Mouse (Mus musculus): ENCODE data around the gene Bloc1s5. TPM values are rescaled to one million over a fixed set of nuclear protein-coding genes. Genes with fewer than 3 reads are reported as not detected.

Gene Bloc1s5
- polyA plus RNA-seq, 1 experiment from 2014 or later, result 22.1 TPM

DNA sequence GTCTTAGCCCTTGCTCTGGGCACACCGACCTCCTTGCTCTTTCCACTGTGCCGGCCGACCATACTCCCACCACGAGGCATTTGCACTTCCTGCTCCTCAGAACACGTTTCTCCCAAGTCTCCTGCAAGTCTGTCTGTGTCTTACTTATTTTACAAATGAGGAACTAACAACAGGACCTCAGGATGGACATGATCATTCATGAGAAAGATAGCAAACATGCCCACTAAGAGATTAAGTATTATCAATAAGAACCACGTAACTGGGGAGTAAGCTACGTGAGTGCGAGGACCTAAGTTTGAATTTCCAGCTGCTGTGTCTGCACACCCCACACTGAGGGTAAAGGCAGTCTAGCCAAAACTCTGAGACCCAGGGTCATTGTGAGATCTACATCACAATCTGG lies 21.3 kb downstream of the Bloc1s5 start:
- Histone ChIP-seq H3K27ac (replicated peaks) (no peak overlapping the region), H3K27me3 (replicated peaks; ENCODE audit: low read depth, poor library complexity, severe bottlenecking) (no peaks in the 10 kb centered on the region), H3K36me3 (replicated peaks) (peaks cover 43% of the 10 kb centered on the region), H3K9me3 (no peaks in the 10 kb centered on the region), H3K4me1 (peaks cover 10% of the 10 kb centered on the region; the same call in 1 of the 2 replicates), H3K4me3 (no peak overlapping the region)
- WGBS, result 88% methylated on average over 8 of the region's 8 CpGs
- DNase-seq (ENCODE audit: low spot score), result no peak

GRCm38 (mm10) chr13:38612608-38613007 lies 22.3 kb downstream of the Bloc1s5 start:
- no peak for DNase-seq (ENCODE audit: low spot score)
- peaks cover 10% of the 10 kb centered on the region; the same call in 1 of the 2 replicates for H3K4me1 ChIP-seq
- 88% methylated on average over 9 of the region's 9 CpGs for WGBS
- peaks cover 40% of the 10 kb centered on the region for H3K36me3 ChIP-seq (replicated peaks)
- no peaks in the 10 kb centered on the region for H3K27me3 ChIP-seq (replicated peaks; ENCODE audit: low read depth, poor library complexity, severe bottlenecking)
- no peaks in the 10 kb centered on the region for H3K9me3 ChIP-seq
- H3K4me3 ChIP-seq, result no peak overlapping the region
- no peak overlapping the region for H3K27ac ChIP-seq (replicated peaks)

- 96% methylated on average over 4 of the region's 4 CpGs for WGBS
- Histone ChIP-seq H3K9me3 (no peaks in the 10 kb centered on the region), H3K36me3 (replicated peaks) (peaks cover 39% of the 10 kb centered on the region), H3K27ac (replicated peaks) (no peak overlapping the region), H3K27me3 (replicated peaks; ENCODE audit: low read depth, poor library complexity, severe bottlenecking) (no peaks in the 10 kb centered on the region), H3K4me3 (no peak overlapping the region), H3K4me1 (peaks cover 10% of the 10 kb centered on the region; the same call in 1 of the 2 replicates)
- no peak for DNase-seq (ENCODE audit: low spot score)
Observed at GRCm38 (mm10) chr13:38612179-38612578, 22.7 kb downstream of the Bloc1s5 start.

GRCm38 (mm10) chr13:38610336-38610735 lies 24.6 kb downstream of the Bloc1s5 start:
- no peak overlapping the region for H3K4me3 ChIP-seq
- H3K9me3 ChIP-seq, result no peaks in the 10 kb centered on the region
- no peak for DNase-seq (ENCODE audit: low spot score)
- WGBS, result 87% methylated on average over 6 of the region's 6 CpGs
- peaks cover 10% of the 10 kb centered on the region; the same call in 1 of the 2 replicates for H3K4me1 ChIP-seq
- H3K27ac ChIP-seq (replicated peaks), result no peak overlapping the region
- H3K36me3 ChIP-seq (replicated peaks), result peaks cover 31% of the 10 kb centered on the region
- no peaks in the 10 kb centered on the region for H3K27me3 ChIP-seq (replicated peaks; ENCODE audit: low read depth, poor library complexity, severe bottlenecking)

GRCm38 (mm10) chr13:38607130-38607529 lies 27.8 kb downstream of the Bloc1s5 start:
- no peaks in the 10 kb centered on the region for H3K4me1 ChIP-seq
- H3K27ac ChIP-seq (replicated peaks), result no peak overlapping the region
- no peak overlapping the region for H3K4me3 ChIP-seq
- no peak for DNase-seq (ENCODE audit: low spot score)
- H3K36me3 ChIP-seq (replicated peaks), result peaks cover 26% of the 10 kb centered on the region
- no peaks in the 10 kb centered on the region for H3K9me3 ChIP-seq
- H3K27me3 ChIP-seq (replicated peaks; ENCODE audit: low read depth, poor library complexity, severe bottlenecking), result no peaks in the 10 kb centered on the region
- 89% methylated on average over 6 of the region's 6 CpGs for WGBS

- DNase-seq (ENCODE audit: low spot score), result no peak
- peaks cover 12% of the 10 kb centered on the region for H3K36me3 ChIP-seq (replicated peaks)
- H3K27ac ChIP-seq (replicated peaks), result no peak overlapping the region
- 90% methylated on average over 6 of the region's 6 CpGs for WGBS
- H3K4me3 ChIP-seq, result no peak overlapping the region
- no peaks in the 10 kb centered on the region for H3K9me3 ChIP-seq
- no peaks in the 10 kb centered on the region for H3K4me1 ChIP-seq
- no peaks in the 10 kb centered on the region for H3K27me3 ChIP-seq (replicated peaks; ENCODE audit: low read depth, poor library complexity, severe bottlenecking)
Observed at GRCm38 (mm10) chr13:38605353-38605752, 29.6 kb downstream of the Bloc1s5 start.

- Histone ChIP-seq H3K27ac (replicated peaks) (no peak overlapping the region), H3K36me3 (replicated peaks) (peaks cover 15% of the 10 kb centered on the region), H3K27me3 (replicated peaks; ENCODE audit: low read depth, poor library complexity, severe bottlenecking) (no peaks in the 10 kb centered on the region), H3K4me3 (no peak overlapping the region), H3K9me3 (no peaks in the 10 kb centered on the region), H3K4me1 (no peaks in the 10 kb centered on the region)
- no peak for DNase-seq (ENCODE audit: low spot score)
- 90% methylated on average over 13 of the region's 13 CpGs for WGBS
Observed at GRCm38 (mm10) chr13:38602966-38603365, 31.9 kb downstream of the Bloc1s5 start.

GRCm38 (mm10) chr13:38602243-38602832 lies 32.6 kb downstream of the Bloc1s5 start:
- 88% methylated on average over 17 of the region's 17 CpGs for WGBS
- H3K27ac ChIP-seq (replicated peaks), result no peak overlapping the region
- H3K27me3 ChIP-seq (replicated peaks; ENCODE audit: low read depth, poor library complexity, severe bottlenecking), result no peaks in the 10 kb centered on the region
- DNase-seq (ENCODE audit: low spot score), result no peak
- no peaks in the 10 kb centered on the region for H3K4me1 ChIP-seq
- H3K36me3 ChIP-seq (replicated peaks), result peaks cover 15% of the 10 kb centered on the region
- no peak overlapping the region for H3K4me3 ChIP-seq
- H3K9me3 ChIP-seq, result no peaks in the 10 kb centered on the region

- 89% methylated on average over 11 of the region's 11 CpGs for WGBS
- DNase-seq (ENCODE audit: low spot score), result no peak
- no peaks in the 10 kb centered on the region for H3K9me3 ChIP-seq
- no peak overlapping the region for H3K27ac ChIP-seq (replicated peaks)
- no peaks in the 10 kb centered on the region for H3K27me3 ChIP-seq (replicated peaks; ENCODE audit: low read depth, poor library complexity, severe bottlenecking)
- no peaks in the 10 kb centered on the region for H3K4me1 ChIP-seq
- H3K4me3 ChIP-seq, result no peak overlapping the region
- peaks cover 15% of the 10 kb centered on the region for H3K36me3 ChIP-seq (replicated peaks)
Observed at GRCm38 (mm10) chr13:38600811-38601210, 34.1 kb downstream of the Bloc1s5 start.

DNA sequence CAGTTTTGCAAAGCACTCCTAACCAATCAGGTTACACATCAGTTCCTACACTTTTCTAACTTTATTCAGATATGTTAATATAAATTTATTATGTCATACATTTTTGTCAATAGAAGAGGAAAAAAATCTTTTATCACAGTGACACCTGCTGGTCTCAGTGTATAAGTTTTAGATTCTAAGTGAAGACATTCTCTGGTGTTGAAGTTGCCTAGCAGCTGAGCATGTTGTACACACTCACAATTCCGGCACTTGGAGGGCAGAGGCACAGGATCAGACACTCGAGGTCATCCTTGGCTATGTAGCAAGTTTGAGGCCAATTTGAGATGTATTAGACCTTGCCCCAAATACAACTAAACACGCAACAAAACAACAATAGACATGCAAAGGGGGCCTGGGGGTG lies 37.8 kb downstream of the Bloc1s5 start:
- no peak for DNase-seq (ENCODE audit: low spot score)
- no peak overlapping the region for H3K27ac ChIP-seq (replicated peaks)
- no peaks in the 10 kb centered on the region for H3K27me3 ChIP-seq (replicated peaks; ENCODE audit: low read depth, poor library complexity, severe bottlenecking)
- H3K36me3 ChIP-seq (replicated peaks), result 0 out of 2 replicates have a peak, but pooled peaks cover 3% of the 10 kb centered on the region
- WGBS, result 76% methylated on average over 3 of the region's 3 CpGs
- H3K4me1 ChIP-seq, result peaks cover 8% of the 10 kb centered on the region; the same call in 1 of the 2 replicates
- no peaks in the 10 kb centered on the region for H3K9me3 ChIP-seq
- no peak overlapping the region for H3K4me3 ChIP-seq

DNA sequence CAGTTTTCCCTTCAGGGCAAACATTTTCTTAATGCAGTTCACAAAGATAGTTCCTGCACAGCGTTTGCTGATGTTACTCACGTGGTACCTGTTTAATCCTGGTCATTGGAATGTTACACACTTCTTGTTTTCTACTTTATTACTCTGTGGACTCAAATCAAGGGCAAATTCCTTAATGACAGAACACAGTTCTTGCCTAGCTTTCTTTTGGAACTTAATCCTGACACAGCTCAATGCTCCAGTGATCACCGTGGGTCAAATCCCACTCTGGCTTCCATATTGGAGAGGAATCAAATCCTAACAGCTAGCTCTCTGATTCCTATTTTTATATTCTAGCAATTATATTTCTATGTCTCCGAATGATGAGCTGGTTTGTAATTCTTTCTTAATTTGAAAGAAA lies 38.4 kb downstream of the Bloc1s5 start:
- DNase-seq (ENCODE audit: low spot score), result no peak
- Histone ChIP-seq H3K4me1 (peaks cover 8% of the 10 kb centered on the region; the same call in 1 of the 2 replicates), H3K27me3 (replicated peaks; ENCODE audit: low read depth, poor library complexity, severe bottlenecking) (no peaks in the 10 kb centered on the region; the same call in 1 of the 2 replicates), H3K4me3 (no peak overlapping the region), H3K36me3 (replicated peaks) (0 out of 2 replicates have a peak, but pooled peaks cover 3% of the 10 kb centered on the region), H3K9me3 (no peaks in the 10 kb centered on the region), H3K27ac (replicated peaks) (no peak overlapping the region)
- 83% methylated on average over 4 of the region's 4 CpGs for WGBS

- no peak overlapping the region for H3K4me3 ChIP-seq
- peak; percentile 17 for DNase-seq (ENCODE audit: low spot score)
- H3K36me3 ChIP-seq (replicated peaks), result no peaks in the 10 kb centered on the region
- WGBS, result 47% methylated on average over 6 of the region's 6 CpGs
- H3K9me3 ChIP-seq, result no peaks in the 10 kb centered on the region
- H3K27me3 ChIP-seq (replicated peaks; ENCODE audit: low read depth, poor library complexity, severe bottlenecking), result no peaks in the 10 kb centered on the region; the same call in 1 of the 2 replicates
- H3K4me1 ChIP-seq, result peaks cover 14% of the 10 kb centered on the region
- H3K27ac ChIP-seq (replicated peaks), result no peak overlapping the region
Observed at GRCm38 (mm10) chr13:38593114-38593513, 41.8 kb downstream of the Bloc1s5 start.

GRCm38 (mm10) chr13:38587350-38587749 lies 47.6 kb downstream of the Bloc1s5 start:
- Histone ChIP-seq H3K4me3 (no peak overlapping the region), H3K27me3 (replicated peaks; ENCODE audit: low read depth, poor library complexity, severe bottlenecking) (no peaks in the 10 kb centered on the region; the same call in 1 of the 2 replicates), H3K4me1 (peaks cover 8% of the 10 kb centered on the region; the same call in 1 of the 2 replicates), H3K36me3 (replicated peaks) (no peaks in the 10 kb centered on the region), H3K27ac (replicated peaks) (no peak overlapping the region), H3K9me3 (no peaks in the 10 kb centered on the region)
- 90% methylated on average over 5 of the region's 5 CpGs for WGBS
- DNase-seq (ENCODE audit: low spot score), result no peak

All from embryonic facial prominence, embryonic 10.5 days (tissue).